Mouse (Mus musculus) hindbrain, embryonic 16.5 days (tissue): ENCODE measurements around the gene Cwc22. TPM values are rescaled to one million over a fixed set of nuclear protein-coding genes. Genes with fewer than 3 reads are reported as not detected.

Experiments
- ATAC-seq: fragments of 200-750 bp; cut with Nextera tagmentation; 2 replicates; pipeline ENCODE4 v1.8.0; 2017; ENCODE audit warnings: moderate TSS enrichment, moderate library complexity
- H3K27ac ChIP-seq: fragments of 300-500 bp; sonication (generic); 2 replicates; pipeline ENCODE4 v1.5.1; 2014; ENCODE audit warnings: low read depth, mild to moderate bottlenecking, control low read depth, low read length, moderate library complexity
- H3K27me3 ChIP-seq: fragments of 300-500 bp; sonication (generic); replicated peaks from 2 replicates; pipeline ENCODE4 v1.6.1; 2014; ENCODE audit warnings: low read length; ENCODE audit not compliant: control insufficient read depth, insufficient read depth
- H3K36me3 ChIP-seq: fragments of 300-500 bp; sonication (generic); 2 replicates; pipeline ENCODE4 v1.6.1; 2014; ENCODE audit warnings: mild to moderate bottlenecking, low read length, moderate library complexity, mixed read lengths; ENCODE audit not compliant: control insufficient read depth, insufficient read depth
- H3K4me1 ChIP-seq: fragments of 300-500 bp; sonication (generic); 2 replicates; pipeline ENCODE4 v1.6.1; 2014; ENCODE audit warnings: low read depth, low read length; ENCODE audit not compliant: control insufficient read depth, insufficient read depth
- H3K4me2 ChIP-seq: fragments of 300-500 bp; sonication (generic); 2 replicates; pipeline ENCODE4 v1.6.1; 2014; ENCODE audit warnings: mild to moderate bottlenecking, low read length, control low read depth, moderate library complexity
- H3K4me3 ChIP-seq: fragments of 300-500 bp; sonication (generic); 2 replicates; pipeline ENCODE4 v1.5.1; 2014; ENCODE audit warnings: mild to moderate bottlenecking, low read length, control low read depth, moderate library complexity
- H3K9ac ChIP-seq: fragments of 300-500 bp; sonication (generic); 2 replicates; pipeline ENCODE4 v1.6.1; 2014; ENCODE audit warnings: low read depth, mild to moderate bottlenecking, control low read depth, low read length, moderate library complexity
- H3K9me3 ChIP-seq: fragments of 300-500 bp; sonication (generic); 2 replicates; pipeline ENCODE4 v1.6.1; 2014; ENCODE audit warnings: mild to moderate bottlenecking, low read length, moderate library complexity; ENCODE audit not compliant: control insufficient read depth
- WGBS: fragments of 180-500 bp; shearing (Covaris S2); extraction: QIAGEN DNeasy Blood & Tissue Kit; methylation state at CpG from one replicate; pipeline ENCODE4 v1.1.7; 2014; 5-methylcytosine and 5-hydroxymethylcytosine counted together
- polyA plus RNA-seq: library from polyadenylated mRNA; unstranded; fragments of >200 nt; fragmentation: Nextera tagmentation; extraction: Ambion mirVana; gene quantifications from 2 replicates; pipeline ENCODE4 v1.2.1, GENCODE M21; 2015

Cwc22 gene
- polyA plus RNA-seq, 1 experiment from 2014 or later: 18.7 TPM

GRCm38 (mm10) chr2:77892573-77892972 is 53.6 kb downstream of the Cwc22 start:
- Histone ChIP-seq H3K27me3 (no peaks in the 10 kb centered on the region), H3K4me2 (no peak overlapping the region), H3K27ac (no peak overlapping the region), H3K4me1 (no peaks in the 10 kb centered on the region), H3K36me3 (peaks cover 12% of the 10 kb centered on the region), H3K9ac (no peak overlapping the region), H3K4me3 (no peak overlapping the region), H3K9me3 (no peaks in the 10 kb centered on the region)
- WGBS: 94% methylated on average over 4 of the region's 4 CpGs
- no peak for ATAC-seq

GRCm38 (mm10) chr2:77890836-77891438 is 55.2 kb downstream of the Cwc22 start:
- Histone ChIP-seq H3K4me2 (no peak overlapping the region), H3K27ac (no peak overlapping the region), H3K27me3 (no peaks in the 10 kb centered on the region), H3K9me3 (no peaks in the 10 kb centered on the region), H3K4me3 (no peak overlapping the region), H3K4me1 (no peaks in the 10 kb centered on the region), H3K36me3 (peaks cover 12% of the 10 kb centered on the region), H3K9ac (no peak overlapping the region)
- ATAC-seq: no peak
- WGBS: 98% methylated on average over 5 of the region's 5 CpGs

GRCm38 (mm10) chr2:77889949-77890348 is 56.2 kb downstream of the Cwc22 start:
- Histone ChIP-seq H3K4me1 (no peaks in the 10 kb centered on the region), H3K36me3 (peaks cover 8% of the 10 kb centered on the region), H3K27me3 (no peaks in the 10 kb centered on the region), H3K9ac (no peak overlapping the region), H3K27ac (no peak overlapping the region), H3K9me3 (no peaks in the 10 kb centered on the region), H3K4me3 (no peak overlapping the region), H3K4me2 (no peak overlapping the region)
- ATAC-seq: no peak
- 95% methylated on average over 6 of the region's 6 CpGs for WGBS

- Histone ChIP-seq H3K4me3 (no peak overlapping the region), H3K9me3 (no peaks in the 10 kb centered on the region), H3K27me3 (no peaks in the 10 kb centered on the region), H3K4me2 (no peak overlapping the region), H3K27ac (no peak overlapping the region), H3K36me3 (peaks cover 3% of the 10 kb centered on the region), H3K4me1 (no peaks in the 10 kb centered on the region), H3K9ac (no peak overlapping the region)
- ATAC-seq: no peak
- 93% methylated on average over 5 of the region's 5 CpGs for WGBS
Measured at GRCm38 (mm10) chr2:77889401-77889800, 56.8 kb downstream of the Cwc22 start.

GRCm38 (mm10) chr2:77888826-77889225 is 57.3 kb downstream of the Cwc22 start:
- H3K4me2 ChIP-seq: no peak overlapping the region
- H3K9me3 ChIP-seq: no peaks in the 10 kb centered on the region
- no peak overlapping the region for H3K27ac ChIP-seq
- 90% methylated on average over 2 of the region's 2 CpGs for WGBS
- H3K4me1 ChIP-seq: no peaks in the 10 kb centered on the region
- no peak overlapping the region for H3K4me3 ChIP-seq
- H3K36me3 ChIP-seq: no peaks in the 10 kb centered on the region
- no peak for ATAC-seq
- no peaks in the 10 kb centered on the region for H3K27me3 ChIP-seq
- H3K9ac ChIP-seq: no peak overlapping the region

GRCm38 (mm10) chr2:77888056-77888455 is 58.1 kb downstream of the Cwc22 start:
- Histone ChIP-seq H3K4me2 (no peak overlapping the region), H3K9ac (no peak overlapping the region), H3K4me3 (no peak overlapping the region), H3K27ac (no peak overlapping the region), H3K9me3 (no peaks in the 10 kb centered on the region), H3K4me1 (no peaks in the 10 kb centered on the region), H3K36me3 (no peaks in the 10 kb centered on the region), H3K27me3 (no peaks in the 10 kb centered on the region)
- WGBS: 88% methylated on average over 6 of the region's 6 CpGs
- no peak for ATAC-seq

- H3K4me2 ChIP-seq: no peak overlapping the region
- no peak for ATAC-seq
- H3K27ac ChIP-seq: no peak overlapping the region
- no peak overlapping the region for H3K4me3 ChIP-seq
- H3K9ac ChIP-seq: no peak overlapping the region
- H3K27me3 ChIP-seq: no peaks in the 10 kb centered on the region
- no peaks in the 10 kb centered on the region for H3K36me3 ChIP-seq
- WGBS: 96% methylated on average over 4 of the region's 4 CpGs
- no peaks in the 10 kb centered on the region for H3K9me3 ChIP-seq
- H3K4me1 ChIP-seq: no peaks in the 10 kb centered on the region
Measured at GRCm38 (mm10) chr2:77887166-77887565, 59.0 kb downstream of the Cwc22 start.

GRCm38 (mm10) chr2:77885491-77886130 is 60.6 kb downstream of the Cwc22 start:
- ATAC-seq: no peak
- Histone ChIP-seq H3K9ac (no peak overlapping the region), H3K4me2 (no peak overlapping the region), H3K36me3 (no peaks in the 10 kb centered on the region), H3K4me3 (no peak overlapping the region), H3K9me3 (no peaks in the 10 kb centered on the region), H3K4me1 (no peaks in the 10 kb centered on the region), H3K27ac (no peak overlapping the region), H3K27me3 (no peaks in the 10 kb centered on the region)
- WGBS: 86% methylated on average over 10 of the region's 10 CpGs

- H3K9ac ChIP-seq: no peak overlapping the region
- H3K4me1 ChIP-seq: no peaks in the 10 kb centered on the region
- H3K36me3 ChIP-seq: no peaks in the 10 kb centered on the region
- no peak overlapping the region for H3K4me3 ChIP-seq
- H3K9me3 ChIP-seq: no peaks in the 10 kb centered on the region
- WGBS: 93% methylated on average over 6 of the region's 6 CpGs
- no peak for ATAC-seq
- no peak overlapping the region for H3K27ac ChIP-seq
- no peak overlapping the region for H3K4me2 ChIP-seq
- no peaks in the 10 kb centered on the region for H3K27me3 ChIP-seq
Measured at GRCm38 (mm10) chr2:77885036-77885435, 61.1 kb downstream of the Cwc22 start.
